Mouse (Mus musculus) bone marrow macrophage, adult 2 months (primary cell): ENCODE results near the gene Lcn10. TPM values are rescaled to one million over a fixed set of nuclear protein-coding genes. Genes with fewer than 3 reads are reported as not detected.
"Not testable (repeated sequence)": the region's sequence is repeated elsewhere in the genome, so short reads cannot be mapped to it uniquely, and the experiment has no call there.

Source experiments
- H3K27ac ChIP-seq: 2 replicates; pipeline ENCODE4 v1.5.1; 2012; ENCODE audit warnings: low read depth, low read length; ENCODE audit not compliant: insufficient read depth
- H3K4me1 ChIP-seq: 2 replicates; pipeline ENCODE4 v1.6.1; 2012; ENCODE audit warnings: low read length; ENCODE audit not compliant: control insufficient read depth, insufficient read depth
- H3K4me3 ChIP-seq: 2 replicates; pipeline ENCODE4 v1.5.1; 2012; ENCODE audit warnings: mild to moderate bottlenecking, low read length, moderate library complexity; ENCODE audit not compliant: insufficient read depth
- CTCF ChIP-seq: IDR thresholded peaks from 2 replicates; pipeline ENCODE4 v1.5.1; 2012; ENCODE audit warnings: low read depth, mild to moderate bottlenecking, low read length, moderate library complexity
- POLR2A ChIP-seq: IDR thresholded peaks from 2 replicates; pipeline ENCODE4 v1.6.1; 2012; ENCODE audit warnings: mild to moderate bottlenecking, low read depth, low read length, borderline replicate concordance
- polyA plus RNA-seq: library from polyadenylated mRNA; stranded (reverse); fragments of >200 nt; gene quantifications from 2 replicates; pipeline ENCODE4 v1.2.4, GENCODE M21; 2012; ENCODE audit not compliant: missing spikeins, insufficient read depth, insufficient read length

The Lcn10 gene
- polyA plus RNA-seq, 1 experiment, result not detected

DNA sequence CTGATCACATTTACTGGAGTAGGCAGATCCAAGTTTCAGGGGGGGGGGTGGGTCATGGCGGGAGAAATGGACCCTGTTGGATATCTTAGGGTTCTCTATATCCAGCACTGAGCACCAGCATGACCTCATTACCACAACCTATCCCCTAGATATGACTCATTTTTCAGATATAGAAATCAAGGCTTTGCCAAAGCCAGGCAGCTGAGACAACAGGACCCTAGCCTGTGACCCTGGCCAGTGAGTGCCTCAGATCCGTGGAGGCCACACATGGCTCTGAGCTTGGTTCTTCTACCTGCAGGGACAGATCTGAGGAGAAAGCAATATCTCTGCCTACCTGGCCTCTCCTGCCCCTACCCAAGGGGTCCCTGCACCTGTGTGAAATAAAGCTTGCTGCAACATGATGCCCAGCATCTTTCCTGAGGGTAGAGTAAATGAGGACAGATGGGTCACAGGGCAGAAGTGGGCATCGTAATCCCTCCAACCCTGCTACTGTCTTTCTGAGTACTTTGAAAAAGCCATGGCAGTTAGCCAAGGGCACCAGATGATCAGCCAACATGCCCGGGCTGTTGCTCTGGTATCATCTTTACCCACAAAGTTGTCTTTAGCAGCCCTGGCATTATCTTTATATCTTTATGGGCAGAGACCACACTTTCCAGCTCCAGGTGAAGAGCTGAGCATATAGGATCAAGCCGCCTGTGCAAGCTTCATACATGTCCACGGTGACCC lies 21.1 kb upstream of the Lcn10 start:
- no peak overlapping the region for H3K4me3 ChIP-seq
- H3K27ac ChIP-seq, result no peak overlapping the region
- H3K4me1 ChIP-seq, result peaks cover 8% of the 10 kb centered on the region; the same call in 1 of the 2 replicates
- TF ChIP-seq CTCF (no peak), POLR2A (no peak)

DNA sequence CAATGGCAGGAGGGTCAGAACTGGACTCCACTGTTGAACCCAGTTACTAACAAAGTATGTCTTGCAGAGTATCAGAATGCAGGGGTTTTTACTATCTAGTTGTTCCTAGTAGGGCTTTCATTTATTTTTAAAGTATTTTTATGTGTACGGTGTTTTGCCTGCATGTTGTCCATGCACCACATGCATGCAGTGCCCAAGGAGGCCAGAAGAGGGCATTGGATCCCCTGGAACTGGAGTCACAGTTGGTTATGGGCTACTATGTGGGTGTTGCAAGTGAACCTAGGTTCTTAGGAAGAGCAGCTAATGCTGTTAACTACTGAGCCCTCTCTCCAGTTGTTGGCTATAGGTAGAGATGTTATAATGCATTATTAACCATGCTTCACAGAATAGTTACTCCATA lies 19.0 kb upstream of the Lcn10 start:
- Histone ChIP-seq H3K27ac (no peak overlapping the region), H3K4me1 (peaks cover 8% of the 10 kb centered on the region; the same call in 1 of the 2 replicates), H3K4me3 (no peak overlapping the region)
- TF ChIP-seq CTCF (peak; percentile 49; the same call in 1 of the 2 replicates), POLR2A (no peak)

DNA sequence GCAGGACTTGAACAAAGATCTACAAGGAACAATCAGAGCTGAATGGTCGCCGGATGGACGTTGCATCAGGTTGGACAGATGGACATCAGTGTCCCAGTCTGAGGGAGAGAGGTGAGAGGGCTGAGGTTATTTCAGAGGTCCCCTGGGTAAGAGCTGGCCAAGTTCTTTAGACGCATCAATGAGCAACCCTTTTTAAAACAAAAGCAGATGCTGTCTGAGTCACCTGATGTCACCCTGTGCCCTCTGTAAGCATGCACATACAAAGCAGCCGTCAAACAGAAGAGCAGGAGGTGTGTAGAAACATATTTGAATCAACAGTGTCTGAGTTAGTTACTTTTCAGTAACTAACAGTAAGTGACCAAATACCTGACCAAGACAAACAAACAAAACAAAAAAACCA lies 18.4 kb upstream of the Lcn10 start:
- peaks cover 8% of the 10 kb centered on the region; the same call in 1 of the 2 replicates for H3K4me1 ChIP-seq
- H3K27ac ChIP-seq, result no peak overlapping the region
- TF ChIP-seq POLR2A (no peak), CTCF (no peak)
- H3K4me3 ChIP-seq, result no peak overlapping the region

DNA sequence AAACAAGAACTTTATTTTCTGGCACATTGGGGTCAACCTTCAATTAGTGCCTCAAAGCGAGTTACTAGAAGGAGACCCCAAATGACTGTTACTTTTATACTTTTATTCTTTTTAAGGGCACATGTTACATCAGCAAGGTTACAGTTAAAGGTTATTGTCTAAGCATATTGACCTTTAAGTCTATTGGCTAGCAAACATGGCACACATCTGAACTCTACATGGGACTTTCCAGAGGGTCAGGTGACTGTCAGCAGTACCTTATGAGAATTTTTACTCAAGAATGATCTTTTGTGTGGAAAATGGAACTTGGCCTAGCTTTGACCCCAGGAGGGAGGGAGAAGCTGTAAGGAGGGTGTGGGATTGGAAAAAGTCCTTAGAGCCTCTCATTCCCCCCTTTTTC lies 16.0 kb upstream of the Lcn10 start:
- TF ChIP-seq CTCF (no peak), POLR2A (no peak)
- Histone ChIP-seq H3K27ac (no peak overlapping the region), H3K4me1 (peaks cover 2% of the 10 kb centered on the region; the same call in 1 of the 2 replicates), H3K4me3 (no peak overlapping the region)

DNA sequence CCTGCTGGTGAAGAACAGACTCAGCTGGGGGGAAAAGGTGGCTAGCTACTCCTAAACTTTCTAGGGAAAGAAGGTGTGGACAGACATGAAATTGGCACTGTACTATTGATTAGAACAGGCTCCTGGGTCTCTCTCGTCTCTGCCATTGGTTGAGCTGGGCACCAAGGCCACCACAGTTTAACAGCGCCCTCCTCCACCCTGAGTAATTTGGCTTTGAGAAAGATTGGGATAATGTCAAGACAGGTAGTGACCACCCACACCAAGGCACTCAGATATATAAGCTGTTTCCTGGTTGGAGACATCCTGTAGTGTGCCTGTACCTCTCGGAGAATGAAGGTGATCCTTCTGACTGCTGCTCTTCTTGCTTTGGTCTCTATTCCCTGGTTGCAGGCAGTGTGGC lies 6.0 kb upstream of the Lcn10 start, which contains the start of gene Lcn6:
Gene Lcn6 (plus strand): TSS at position 301 of the 400 bp plus-strand sequence.
- no peak within 1 kb of the TSS for H3K4me3 ChIP-seq
- no peaks in the 10 kb centered on the region for H3K4me1 ChIP-seq
- no peak for TF ChIP-seq POLR2A
- no peak for TF ChIP-seq CTCF
- H3K27ac ChIP-seq, result no peak within 1 kb of the TSS

DNA sequence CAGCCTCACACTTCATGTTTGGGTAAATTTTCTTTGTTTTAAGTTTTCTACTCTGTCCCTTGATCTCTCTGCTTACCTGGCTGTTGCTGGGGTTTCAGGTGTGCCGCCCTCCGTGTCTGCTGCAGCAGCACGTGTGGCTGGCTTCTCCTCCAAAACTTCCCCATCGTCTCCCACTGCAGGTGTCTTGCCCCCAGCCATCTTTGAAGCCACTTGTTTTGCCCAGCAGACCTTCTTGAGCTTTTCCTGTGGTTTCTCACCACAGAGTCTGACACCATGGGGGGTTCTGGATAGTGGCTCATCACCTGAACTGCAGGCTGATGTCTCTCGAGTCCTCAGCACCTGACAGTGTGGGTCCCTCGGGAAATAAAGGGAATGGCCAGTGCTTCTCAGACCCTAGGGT lies 3.0 kb upstream of the Lcn10 start:
- no peak for TF ChIP-seq POLR2A
- TF ChIP-seq CTCF, result no peak
- Histone ChIP-seq H3K4me3 (no peak overlapping the region), H3K4me1 (no peaks in the 10 kb centered on the region), H3K27ac (no peak overlapping the region)

DNA sequence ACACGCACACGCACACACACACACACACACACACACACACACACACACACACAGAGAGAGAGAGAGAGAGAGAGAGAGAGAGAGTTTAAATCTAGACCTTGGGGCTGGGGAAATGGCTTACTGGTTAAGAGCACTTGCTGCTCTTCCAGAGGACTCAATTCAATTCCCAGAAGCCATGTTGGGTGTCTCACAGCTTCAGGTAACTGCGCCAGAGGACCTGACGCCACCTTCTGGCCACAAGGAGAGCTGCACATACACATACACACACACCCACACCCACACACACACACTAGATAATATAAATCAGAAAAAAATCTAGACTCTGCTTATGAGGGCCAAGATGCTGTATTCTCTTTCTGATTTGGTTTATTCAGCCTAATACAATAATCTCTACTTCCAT lies 4.4 kb downstream of the Lcn10 start:
- no peaks in the 10 kb centered on the region for H3K4me1 ChIP-seq
- no peak overlapping the region for H3K4me3 ChIP-seq
- no peak overlapping the region for H3K27ac ChIP-seq
- no peak for TF ChIP-seq CTCF
- TF ChIP-seq POLR2A, result no peak

DNA sequence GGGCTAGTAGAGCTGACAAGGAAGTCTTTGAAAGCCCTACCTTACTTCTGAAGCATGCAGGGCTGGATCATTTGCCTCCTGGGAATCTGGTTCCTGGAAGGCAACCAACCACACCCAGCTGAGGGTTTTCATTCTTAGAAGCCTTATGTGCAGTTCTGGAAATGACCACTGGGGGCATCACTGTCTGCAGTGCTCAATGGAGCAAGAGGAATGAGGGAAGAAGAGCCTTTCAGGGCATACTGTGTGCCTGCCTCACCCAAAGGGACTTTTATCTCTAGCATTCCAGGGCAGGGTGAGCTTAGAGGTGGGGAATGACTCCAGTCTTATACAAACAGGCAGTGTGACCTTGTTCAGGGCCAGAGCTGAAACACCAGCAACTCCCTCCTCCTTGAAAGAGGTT lies 12.1 kb downstream of the Lcn10 start:
- Histone ChIP-seq H3K4me1 (no peaks in the 10 kb centered on the region), H3K4me3 (no peak overlapping the region), H3K27ac (no peak overlapping the region)
- TF ChIP-seq CTCF (peak; percentile 31), POLR2A (no peak)

DNA sequence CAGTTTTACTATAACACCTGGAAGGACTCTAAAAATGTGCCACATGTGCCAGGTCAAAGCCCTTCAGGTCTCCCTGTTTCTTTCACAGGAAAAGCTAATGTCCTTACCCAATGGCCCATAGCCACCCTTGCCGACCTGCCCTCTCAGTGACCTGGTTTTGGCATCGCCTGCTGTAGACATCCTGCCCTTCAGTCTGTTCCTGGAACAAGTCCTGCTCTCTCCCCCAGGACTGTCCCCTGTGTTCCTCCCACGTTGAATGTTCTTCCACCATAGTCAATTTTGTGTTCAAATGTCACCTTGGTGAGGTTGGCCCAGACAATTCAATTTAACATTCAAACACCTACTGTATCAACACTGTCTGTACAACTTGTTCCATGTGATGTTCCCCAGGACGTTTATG lies 14.4 kb downstream of the Lcn10 start:
- TF ChIP-seq CTCF (no peak), POLR2A (no peak)
- no peaks in the 10 kb centered on the region for H3K4me1 ChIP-seq
- no peak overlapping the region for H3K4me3 ChIP-seq
- no peak overlapping the region for H3K27ac ChIP-seq

DNA sequence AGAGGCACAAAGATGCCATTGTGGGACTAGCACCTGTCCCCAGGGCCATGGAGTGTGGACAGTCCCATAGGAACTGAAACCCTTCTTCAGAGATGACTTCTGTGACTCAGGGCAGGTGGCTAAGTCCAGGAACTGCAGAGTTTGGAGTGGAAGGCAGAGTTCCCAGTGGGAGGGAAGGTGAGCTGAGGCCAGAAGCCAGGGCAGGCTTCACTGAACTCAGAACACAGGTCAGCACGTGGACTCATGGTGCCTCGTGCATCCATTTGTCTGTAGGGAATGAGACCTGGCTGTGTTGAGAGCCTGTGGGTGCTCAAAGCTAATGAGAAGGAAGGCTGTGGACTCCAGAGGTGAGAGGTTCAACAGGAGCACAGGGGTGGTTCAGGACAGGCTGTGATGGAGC lies 16.2 kb downstream of the Lcn10 start:
- Histone ChIP-seq H3K4me3 (no peak overlapping the region), H3K27ac (no peak overlapping the region), H3K4me1 (no peaks in the 10 kb centered on the region)
- TF ChIP-seq CTCF, result no peak
- TF ChIP-seq POLR2A, result no peak

DNA sequence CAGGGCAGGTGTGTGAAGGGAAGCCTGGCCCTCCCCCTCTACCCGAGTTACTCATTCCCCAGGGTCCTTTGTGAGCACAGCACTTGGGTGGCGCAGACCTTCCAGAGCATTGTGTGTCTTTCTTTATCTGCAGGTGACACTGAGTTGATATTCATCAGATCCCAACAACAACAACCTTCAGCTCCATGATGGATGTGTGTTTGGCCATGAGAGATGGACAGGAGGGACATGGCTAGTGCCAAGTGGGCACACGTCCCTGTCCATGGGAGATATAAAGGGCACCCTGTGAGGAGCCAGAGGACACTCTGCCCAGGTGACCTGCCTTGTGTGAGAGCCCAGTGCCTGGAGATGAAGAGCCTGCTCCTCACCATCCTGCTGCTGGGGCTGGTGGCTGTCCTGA lies 17.2 kb downstream of the Lcn10 start, which contains the start of gene Obp2a:
Gene Obp2a (plus strand): TSS at position 301 of the 400 bp plus-strand sequence.
- H3K4me3 ChIP-seq, H3K4me1 ChIP-seq, H3K27ac ChIP-seq: not testable (repeated sequence)
